Mouse (Mus musculus): ENCODE measurements around the gene Ly6c1.
A peak's percentile ranks its signal among the peaks of the same experiment; 100 is the strongest.
"Not testable (repeated sequence)": the region's sequence is repeated elsewhere in the genome, so short reads cannot be mapped to it uniquely, and the experiment has no call there.

The Ly6c1 gene

DNA sequence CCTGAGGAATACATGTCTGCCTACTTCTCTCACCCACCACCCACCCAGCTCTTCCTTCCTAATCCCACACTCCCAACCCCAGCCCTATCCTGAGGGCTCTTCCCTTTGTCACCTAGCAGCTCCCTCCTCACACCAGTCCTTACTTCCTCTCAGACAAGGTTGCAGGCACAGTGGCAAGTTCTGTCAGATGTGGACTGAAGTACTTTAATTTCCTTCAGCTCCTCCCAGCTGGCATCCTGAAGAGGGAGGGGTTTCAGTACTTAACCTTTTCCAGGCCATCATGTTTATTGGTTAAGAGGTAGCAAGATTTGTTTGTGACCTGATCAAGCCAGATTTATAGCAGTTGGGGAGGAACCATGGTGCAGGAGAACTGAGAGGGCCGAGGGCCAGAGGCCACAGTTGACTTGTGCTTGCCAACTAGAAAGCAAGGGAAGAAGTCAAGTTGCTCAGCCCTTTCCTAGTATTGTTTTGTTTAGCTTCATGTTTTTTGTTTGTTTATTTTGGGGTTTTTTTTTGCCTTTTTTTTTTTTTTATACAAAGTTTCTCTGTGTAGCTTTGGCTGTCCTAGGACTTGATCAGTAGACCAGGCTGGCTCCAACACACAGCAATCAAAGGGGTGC lies at the start of gene Ly6c1:
Ly6c1 (minus strand) TSS at position 189 of the 620 bp plus-strand sequence.
- not testable (repeated sequence) for DNase-seq (ENCODE audit: low spot score in 2 of 2)

DNA sequence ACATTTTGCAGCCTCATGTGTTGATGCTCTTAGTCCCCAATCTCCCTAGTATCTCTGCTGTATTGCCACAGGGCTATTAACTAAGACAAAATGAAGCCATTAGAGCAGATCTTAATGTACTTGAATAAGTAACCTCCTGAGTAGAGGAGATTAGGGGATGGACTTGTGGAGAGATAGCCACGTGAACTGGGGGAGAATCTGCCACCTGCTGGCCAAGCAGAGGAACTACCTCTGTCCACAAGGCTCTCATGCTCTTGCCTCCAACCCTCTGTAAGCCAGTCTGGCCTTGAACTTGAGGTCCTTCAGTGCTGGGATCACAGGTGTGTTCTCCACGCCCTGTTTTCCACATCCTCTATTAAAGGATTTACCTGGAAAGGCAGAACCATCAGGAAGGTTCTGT lies 39.4 kb upstream of the Ly6c1 start:
- not testable (repeated sequence) for DNase-seq (ENCODE audit: low spot score in 2 of 2)

DNA sequence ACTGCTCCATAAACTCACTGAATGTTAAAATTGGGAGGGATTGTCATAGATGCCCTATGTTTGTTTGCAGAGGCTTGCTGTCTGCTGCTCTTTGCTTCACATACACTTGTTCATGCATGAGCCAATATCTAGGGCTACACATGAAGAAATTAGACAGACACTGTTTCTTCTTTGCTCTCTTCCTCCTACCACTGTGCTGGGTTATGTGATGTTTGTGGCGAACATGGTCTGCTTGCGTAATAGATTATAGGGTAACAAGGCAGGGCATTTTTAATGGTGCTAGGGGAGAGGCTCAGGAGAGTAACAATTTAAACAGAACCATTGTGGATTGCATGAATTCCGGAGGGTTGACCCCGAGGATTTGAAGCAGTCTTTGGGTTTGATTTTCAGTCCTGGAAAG lies 21.3 kb upstream of the Ly6c1 start:
- DNase-seq (ENCODE audit: low spot score in 2 of 2) = no peak

DNA sequence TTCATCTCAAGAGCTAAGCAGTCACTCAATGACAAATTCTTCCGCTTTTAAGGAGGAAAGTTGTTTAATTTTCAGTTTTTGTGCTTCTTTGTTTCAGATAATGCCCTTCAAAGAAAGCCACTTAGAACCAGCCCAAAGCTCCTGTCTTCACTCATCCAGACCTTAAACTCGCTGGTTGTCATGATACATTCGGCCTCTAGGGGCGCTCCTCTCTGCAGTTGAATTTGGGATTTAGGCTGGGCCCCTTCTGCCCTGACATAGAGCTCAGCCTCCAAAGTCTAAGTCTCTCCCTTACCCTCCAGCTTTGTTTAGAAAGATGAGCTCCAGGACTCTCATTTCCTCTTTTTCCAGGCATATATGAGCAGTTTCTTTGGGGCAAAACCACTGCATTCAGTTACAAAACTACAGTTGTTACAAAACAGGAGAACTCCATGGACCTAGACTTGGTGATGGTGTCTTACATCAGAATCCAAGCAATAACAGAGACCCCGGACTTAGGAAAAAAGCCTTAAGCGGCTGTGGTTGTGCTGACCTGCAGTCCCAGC lies 13.5 kb upstream of the Ly6c1 start:
- peak; percentile 54 to 71 for DNase-seq (ENCODE audit: low spot score in 2 of 2)

DNA sequence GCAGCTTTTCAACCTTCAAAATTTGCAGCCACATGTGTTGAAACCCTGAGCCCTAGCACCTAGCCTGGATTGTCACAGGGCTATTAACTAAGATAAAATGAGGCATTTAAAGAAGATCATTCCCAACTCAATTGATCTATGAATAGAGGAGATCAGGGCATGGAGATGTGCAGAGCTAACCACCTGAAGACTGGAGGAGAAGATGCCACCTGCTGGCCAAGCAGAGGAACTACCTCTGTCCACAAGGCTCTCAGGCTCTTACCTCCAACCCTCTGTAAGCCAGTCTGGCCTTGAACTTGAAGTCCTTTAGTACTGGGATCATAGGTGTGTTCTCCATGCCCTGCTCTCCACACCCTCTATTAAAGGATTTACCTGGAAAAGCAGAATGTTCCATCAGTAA lies 11.9 kb upstream of the Ly6c1 start:
- DNase-seq (ENCODE audit: low spot score in 2 of 2) = peak in 1 of 2 experiments; percentile 16

DNA sequence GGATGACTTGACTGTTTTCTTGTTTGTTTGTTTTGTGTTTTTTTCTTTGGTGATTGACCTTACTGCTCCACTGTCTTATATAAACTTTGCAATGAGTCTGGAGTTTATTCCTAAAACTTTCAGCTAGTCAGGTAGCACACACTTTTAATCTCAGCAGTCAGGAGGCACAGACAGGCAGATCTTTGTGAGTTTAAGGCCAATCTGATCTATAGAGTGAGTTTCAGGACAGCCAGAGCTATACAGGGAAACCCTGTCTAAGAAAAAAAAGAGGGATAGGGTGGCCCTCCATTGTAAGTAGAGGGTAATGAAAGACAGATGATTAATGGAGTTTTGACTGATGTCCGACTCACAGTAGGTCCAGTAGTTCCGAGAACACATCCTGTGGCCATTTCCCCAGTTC lies 7.4 kb upstream of the Ly6c1 start:
- DNase-seq (ENCODE audit: low spot score in 2 of 2) = no peak

DNA sequence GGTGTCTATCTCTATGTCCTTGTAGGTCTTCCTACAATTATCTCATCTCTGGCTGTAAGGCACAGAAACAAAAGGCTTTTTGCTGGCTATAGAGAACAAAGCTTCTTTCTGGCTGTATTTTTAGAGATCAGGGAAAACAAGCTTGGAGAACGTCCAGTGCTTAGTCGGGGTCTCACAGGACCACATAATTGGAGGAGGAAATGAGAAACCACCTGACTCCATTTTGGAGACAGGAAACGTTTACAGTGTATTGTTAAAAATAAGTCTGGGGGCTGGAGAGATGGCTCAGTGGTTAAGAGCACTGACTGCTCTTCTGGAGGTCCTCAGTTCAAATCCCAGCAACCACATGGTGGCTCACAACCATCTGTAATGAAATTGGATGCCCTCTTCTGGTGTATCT lies 6.8 kb upstream of the Ly6c1 start:
- DNase-seq (ENCODE audit: low spot score in 2 of 2) = not testable (repeated sequence)

DNA sequence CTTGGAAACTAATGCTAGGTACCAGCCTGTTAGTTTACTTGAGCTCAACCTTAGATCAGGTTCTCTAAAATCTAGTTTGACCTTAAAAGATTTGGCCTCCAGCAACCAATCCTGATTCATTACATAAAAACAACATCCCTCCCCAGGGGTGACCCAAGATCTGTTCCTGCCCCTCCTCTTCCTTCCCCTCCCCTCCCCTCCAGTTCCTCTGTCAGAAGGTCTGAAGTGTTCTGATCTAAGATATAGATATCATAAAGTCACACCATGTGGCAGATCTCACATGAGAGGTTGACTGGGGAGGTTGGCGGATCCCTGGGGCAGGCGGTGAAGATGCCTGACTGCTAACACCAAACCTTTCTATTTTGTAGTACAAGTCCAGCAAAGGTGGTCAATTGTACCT lies 3.8 kb upstream of the Ly6c1 start:
- DNase-seq (ENCODE audit: low spot score in 2 of 2) = not testable (repeated sequence)

DNA sequence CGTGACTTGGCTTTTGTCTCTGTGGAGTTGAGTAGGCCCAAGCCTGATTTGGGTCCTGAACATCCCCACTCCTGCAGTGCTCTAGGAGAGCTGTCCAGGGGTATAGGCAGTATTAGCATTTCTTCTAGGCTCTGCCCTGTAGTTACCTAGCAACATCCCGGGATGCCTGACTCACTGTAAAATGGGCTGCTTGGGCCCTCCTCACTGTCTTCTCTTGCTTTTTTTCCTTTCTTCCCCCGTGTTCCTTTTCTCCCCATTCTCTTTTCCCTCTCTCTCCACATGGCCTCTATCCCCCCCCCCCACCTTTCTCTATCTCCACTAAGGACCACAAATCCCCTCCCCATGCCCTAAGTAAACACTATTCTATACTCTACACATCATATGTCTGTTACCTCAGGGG lies 2.5 kb upstream of the Ly6c1 start:
- not testable (repeated sequence) for DNase-seq (ENCODE audit: low spot score in 2 of 2)

DNA sequence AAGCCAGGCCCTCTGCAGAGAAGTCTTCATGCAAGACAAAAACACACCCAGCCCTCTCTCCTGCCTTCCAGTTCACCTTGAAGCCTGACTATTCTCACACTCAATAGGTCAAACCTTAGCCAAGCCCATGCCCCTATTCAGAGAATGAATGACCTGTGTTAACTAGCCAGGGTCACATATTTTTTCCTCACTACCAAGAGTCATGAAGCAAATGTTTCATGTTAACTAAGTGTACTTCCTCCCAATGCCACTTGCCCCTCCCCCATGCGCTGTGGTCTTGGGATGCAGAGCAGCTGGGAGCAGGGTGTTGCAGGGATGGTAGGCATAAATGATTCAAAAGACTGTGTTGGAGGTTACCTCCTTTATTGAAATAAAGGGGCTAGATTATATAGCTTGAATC lies 2.0 kb upstream of the Ly6c1 start:
- not testable (repeated sequence) for DNase-seq (ENCODE audit: low spot score in 2 of 2)

DNA sequence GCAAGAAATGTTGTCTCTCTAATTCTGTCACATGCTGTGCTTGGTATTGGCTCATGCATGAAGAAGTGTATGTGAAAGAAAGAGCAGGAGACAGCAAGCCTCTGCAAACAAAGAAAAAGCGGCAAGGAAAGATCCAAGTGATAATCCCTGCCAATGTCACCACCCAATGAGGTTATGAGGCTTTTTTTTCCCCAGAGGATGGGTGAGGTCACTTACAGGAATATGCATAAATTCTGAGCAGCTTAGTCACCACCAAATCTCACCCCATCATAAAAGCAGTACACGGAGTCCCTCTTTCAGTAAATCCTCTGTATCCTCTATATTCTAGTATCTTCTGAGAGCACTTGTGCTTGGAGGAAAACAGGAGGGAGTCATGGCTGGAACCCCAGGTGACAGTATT lies 1.2 kb upstream of the Ly6c1 start:
- DNase-seq (ENCODE audit: low spot score in 2 of 2) = not testable (repeated sequence)

DNA sequence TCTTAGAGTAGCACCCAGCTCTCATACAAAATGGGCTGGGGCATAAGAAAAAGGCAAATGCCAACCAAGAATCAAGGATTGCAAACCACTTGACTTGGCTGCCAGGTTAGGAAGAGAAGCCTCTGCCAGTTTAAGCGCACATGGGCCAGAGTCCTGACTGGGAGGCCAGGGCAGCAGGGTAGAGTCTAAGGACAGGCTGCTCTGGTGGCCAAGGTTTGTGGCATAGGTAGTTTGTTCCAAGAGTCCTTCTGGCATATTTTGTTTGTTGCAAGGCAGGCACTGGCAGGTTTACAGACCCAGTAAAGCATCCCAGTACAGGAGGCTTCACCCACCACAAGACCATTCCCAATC lies 685 bp downstream of the Ly6c1 start:
- DNase-seq (ENCODE audit: low spot score in 2 of 2) = not testable (repeated sequence)

DNA sequence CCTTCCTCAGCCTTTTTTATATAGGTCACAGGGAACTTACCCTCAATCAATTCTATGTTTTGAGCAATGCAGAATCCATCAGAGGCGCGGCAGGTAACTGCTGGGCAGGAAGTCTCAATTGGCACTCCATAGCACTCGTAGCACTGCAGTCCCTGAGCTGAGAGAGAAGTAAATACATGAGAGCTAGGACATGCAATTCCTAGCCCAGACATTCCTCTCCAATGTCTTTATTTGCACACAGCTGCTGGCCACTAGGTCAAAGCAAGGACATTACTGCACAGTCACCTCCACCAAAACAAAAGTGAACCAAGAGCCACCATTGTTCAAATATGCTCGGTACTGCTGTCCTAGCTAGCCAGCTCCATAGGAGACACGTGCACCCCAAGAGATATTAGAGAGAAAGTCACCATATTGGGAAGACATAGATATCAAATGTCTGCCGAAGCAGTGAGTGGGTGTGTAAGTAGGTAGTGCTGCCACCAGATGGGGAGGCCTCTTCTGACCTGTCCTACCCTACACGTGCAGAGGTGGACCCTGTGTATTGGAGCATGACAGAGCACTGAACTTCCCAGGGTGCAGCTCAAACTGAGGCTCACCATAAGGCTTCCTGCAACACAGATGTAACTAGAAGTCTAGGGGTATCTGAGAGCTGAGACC lies 1.2 kb downstream of the Ly6c1 start:
- DNase-seq (ENCODE audit: low spot score in 2 of 2) = not testable (repeated sequence)

DNA sequence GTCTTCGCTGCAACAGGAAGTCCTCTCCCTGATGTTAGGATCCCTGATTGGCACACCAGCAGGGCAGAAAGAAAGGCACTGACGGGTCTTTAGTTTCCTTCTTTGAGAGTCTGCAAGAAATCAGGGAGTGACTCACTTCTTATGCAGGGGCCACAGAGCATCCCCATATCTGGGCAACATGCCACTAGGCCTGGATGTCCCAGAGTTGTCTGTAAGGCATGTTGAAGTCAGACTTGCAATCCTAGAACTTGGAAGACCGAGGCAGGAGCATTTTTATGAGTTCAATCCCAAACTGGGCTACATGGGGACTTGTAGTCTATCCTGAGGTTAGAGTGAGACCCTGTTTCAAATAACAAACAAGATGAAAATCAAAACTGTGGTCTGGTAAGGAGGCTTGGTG lies 3.1 kb downstream of the Ly6c1 start:
- not testable (repeated sequence) for DNase-seq (ENCODE audit: low spot score in 2 of 2)

DNA sequence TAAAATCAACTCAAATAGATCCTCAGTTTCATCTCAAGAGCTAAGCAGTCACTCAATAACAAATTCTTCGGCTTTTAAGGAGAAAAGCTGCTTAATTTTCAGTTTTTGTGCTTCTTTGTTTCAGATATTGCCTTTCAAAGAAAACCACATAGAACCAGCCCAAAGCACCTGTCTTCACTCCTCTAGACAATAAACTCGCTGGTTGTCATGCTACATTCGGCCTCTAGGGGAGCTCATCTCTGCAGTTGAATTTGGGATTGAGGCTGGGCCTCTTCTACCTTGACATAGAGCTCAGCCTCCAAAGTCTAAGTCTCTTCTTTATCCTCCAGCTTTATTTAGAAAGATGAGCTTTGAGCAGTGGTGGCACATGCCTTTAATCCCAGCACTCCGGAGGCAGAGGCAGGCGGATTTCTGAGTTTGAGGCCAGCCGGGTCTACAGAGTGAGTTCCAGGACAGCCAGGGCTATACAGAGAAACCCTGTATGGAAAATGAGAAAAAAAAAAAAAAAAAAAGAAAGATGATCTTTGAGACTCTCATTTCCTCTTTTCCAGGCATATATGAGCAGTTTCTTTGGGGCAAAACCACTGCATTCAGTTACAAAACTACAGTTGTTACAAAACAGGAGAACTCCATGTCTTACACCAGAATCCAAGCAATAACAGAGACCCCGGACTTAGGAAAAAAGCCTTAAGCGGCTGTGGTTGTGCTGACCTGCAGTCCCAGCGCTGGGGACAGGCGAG lies 27.4 kb downstream of the Ly6c1 start:
- not testable (repeated sequence) for DNase-seq (ENCODE audit: low spot score in 2 of 2)

DNA sequence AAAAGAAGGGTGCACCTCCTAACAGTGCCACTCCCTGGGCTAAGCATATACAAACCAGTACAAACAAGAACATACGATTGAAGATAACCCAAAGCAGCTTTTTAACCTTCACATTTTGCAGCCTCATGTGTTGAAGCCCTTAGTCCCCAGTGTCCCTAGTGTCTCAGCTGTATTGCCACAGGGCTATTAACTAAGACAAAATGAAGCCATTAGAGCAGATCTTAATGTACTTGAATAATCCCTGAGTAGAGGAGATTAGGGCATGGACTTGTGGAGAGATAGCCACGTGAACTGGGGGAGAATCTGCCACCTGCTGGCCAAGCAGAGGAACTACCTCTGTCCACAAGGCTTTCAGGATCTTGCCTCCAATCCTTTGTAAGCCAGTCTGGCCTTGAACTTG lies 29.2 kb downstream of the Ly6c1 start:
- not testable (repeated sequence) for DNase-seq (ENCODE audit: low spot score in 2 of 2)
